Mouse (Mus musculus): ENCODE data around the gene Ccdc89.

Gene Ccdc89

GRCm38 (mm10) chr7:90461441-90461840 lies 35.1 kb downstream of the Ccdc89 start:
- intact Hi-C loops (cut with DNase I) = no loop called here

- intact Hi-C loops (cut with DNase I) = no loop called here
These were observed 47.1 kb downstream of the Ccdc89 start for GRCm38 (mm10) chr7:90473511-90473910.

GRCm38 (mm10) chr7:90475793-90476312 lies 49.5 kb downstream of the Ccdc89 start, which contains the start of gene Tmem126b:
Gene Tmem126b (minus strand): TSS chr7:90476001.
- intact Hi-C loops (cut with DNase I) = no loop called here

GRCm38 (mm10) chr7:90476313-90477245 lies 50.2 kb downstream of the Ccdc89 start, which contains the start of gene Dlg2:
Gene Dlg2 (plus strand): TSS chr7:90476672.
- intact Hi-C loops (cut with DNase I) = no loop called here
